Mouse (Mus musculus) heart, adult 2 months (tissue): Measurements from ENCODE around the gene Efcab6.

Experiments used
- CTCF ChIP-seq: fragments of 200-600 bp; IDR thresholded peaks from 2 replicates; pipeline ENCODE4 v1.8.1; 2022; ENCODE audit warnings: antibody characterized with exemption, mild to moderate bottlenecking, moderate library complexity
- EP300 ChIP-seq: fragments of 200-500 bp; IDR thresholded peaks from 2 replicates; pipeline ENCODE4 v1.6.1; 2011; ENCODE audit warnings: low read depth, low read length, control low read depth; ENCODE audit not compliant: insufficient read depth
- POLR2A ChIP-seq: fragments of 200-500 bp; IDR thresholded peaks from 2 replicates; pipeline ENCODE4 v1.6.1; 2011; ENCODE audit warnings: mild to moderate bottlenecking, low read depth, low read length, control low read depth; ENCODE audit not compliant: insufficient read depth

GRCm38 (mm10) chr15:83883821-83884220 is 181.4 kb downstream of the Efcab6 start:
- TF ChIP-seq POLR2A (no peak), CTCF (no peak), EP300 (no peak)
